Mouse (Mus musculus) gastrocnemius, postnatal 25 days (tissue): ENCODE data around the gene Orc1. TPM values are rescaled to one million over a fixed set of nuclear protein-coding genes. Genes with fewer than 3 reads are reported as not detected.

Experiments
- DNase-seq: peaks from one replicate; pipeline ENCODE4 v3.0.0; 2022
- long read RNA-seq, 2 experiments: library from polyadenylated mRNA; stranded (forward); transcript quantifications; one replicate each; pipeline ENCODE4 v2.0.0; 2021
- total RNA-seq, 2 experiments: library from RNA; stranded (reverse); gene quantifications; 1 replicate in 1 of 2; 2 replicates in 1 of 2; pipeline ENCODE4 v1.2.3; 2021

Gene Orc1
- not detected for total RNA-seq
- long read RNA-seq, experiment 1 = 0 reads
- long read RNA-seq, experiment 2, partial matches to known transcripts = 0 of 1 reads
- long read RNA-seq, experiment 2, other reads (novel, unspliced or antisense) = 0 of 1 reads

- DNase-seq = peak; percentile 93
Measured at GRCm38 (mm10) chr4:108578840-108579742, at the start of gene Orc1, which contains the start of gene Prpf38a. Orc1 (plus strand) TSS chr4:108579423. Prpf38a (minus strand) TSS chr4:108579336.

DNA sequence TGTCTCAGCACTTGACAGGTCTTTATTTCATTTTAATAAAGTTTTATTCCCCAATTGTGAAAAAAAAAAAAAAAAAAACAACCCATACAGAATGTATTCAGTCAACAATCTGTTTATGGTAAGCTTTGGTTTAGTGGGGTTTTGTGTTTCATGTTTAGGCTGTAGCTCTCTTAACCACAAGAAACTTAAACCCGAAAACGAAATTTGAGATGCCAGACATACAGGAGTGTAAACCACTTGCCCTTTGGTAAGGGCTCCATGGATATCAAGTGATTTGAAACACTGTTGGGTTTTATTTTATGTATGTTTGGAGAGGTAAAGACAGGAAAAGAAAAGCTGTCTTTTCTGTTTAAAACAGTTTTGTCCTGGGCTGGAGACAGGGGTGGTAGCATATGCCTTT is 39.5 kb upstream of the Orc1 start:
- no peak for DNase-seq

DNA sequence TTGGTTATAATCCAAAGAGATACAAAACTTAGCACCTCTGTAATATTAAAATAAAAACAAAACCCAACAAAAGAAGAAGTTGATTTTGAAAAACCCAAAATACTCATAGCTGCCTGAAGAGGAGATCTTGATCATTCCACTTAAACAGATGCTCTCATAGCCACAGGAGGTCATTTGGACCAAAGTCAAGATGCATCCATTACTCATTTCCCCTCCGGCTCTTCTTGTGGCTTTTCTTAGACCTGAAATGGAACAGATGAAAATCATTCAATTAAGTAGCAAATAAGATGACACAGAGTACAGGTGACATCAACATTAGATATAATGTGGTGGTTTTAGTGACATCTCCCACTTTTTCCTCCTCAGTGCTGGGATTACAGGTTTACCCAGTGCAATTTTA is 14.2 kb upstream of the Orc1 start:
- no peak for DNase-seq

DNA sequence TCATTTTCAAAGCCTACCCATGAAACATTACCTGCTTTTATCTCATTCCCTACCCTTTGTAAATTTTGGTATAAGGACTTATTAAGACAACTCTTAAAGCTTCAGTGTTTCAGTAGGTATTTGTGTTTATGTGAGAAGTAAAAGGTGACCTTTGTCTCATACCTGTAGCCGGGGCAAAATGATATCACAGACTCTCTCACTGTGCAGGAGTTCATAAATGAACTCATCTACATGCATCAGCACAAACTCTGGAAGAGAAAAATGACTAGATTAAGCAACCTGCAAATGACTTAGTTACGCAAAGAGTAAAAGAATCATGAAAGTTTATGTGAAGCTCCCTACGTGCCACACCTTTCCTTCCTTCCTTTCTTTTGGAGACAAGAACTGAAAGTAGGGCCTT is 6.6 kb upstream of the Orc1 start:
- DNase-seq = no peak

GRCm38 (mm10) chr4:108579743-108580411 is 654 bp downstream of the Orc1 start:
- no peak for DNase-seq

DNA sequence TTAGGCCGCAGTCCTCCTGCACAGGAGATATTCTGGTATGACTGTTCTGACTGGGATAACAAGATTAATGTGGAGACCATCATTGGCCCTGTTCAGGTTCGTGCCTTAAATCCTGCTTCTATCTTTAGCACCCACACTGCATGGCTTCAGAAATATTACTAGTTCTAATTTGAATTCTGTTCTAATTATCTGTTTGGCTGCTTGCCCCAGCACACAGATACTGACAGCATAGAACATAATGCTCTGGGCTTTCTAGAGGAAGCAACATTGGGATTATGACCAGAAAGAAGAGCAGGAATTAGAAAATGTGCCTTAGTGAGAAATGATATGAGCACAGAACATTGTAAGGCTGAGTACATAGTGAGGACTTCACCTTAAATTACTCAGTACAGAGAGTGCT is 14.2 kb downstream of the Orc1 start:
- DNase-seq = no peak

GRCm38 (mm10) chr4:108595785-108596184 is 16.6 kb downstream of the Orc1 start:
- no peak for DNase-seq

- DNase-seq = no peak
Measured at GRCm38 (mm10) chr4:108598306-108598705, 19.1 kb downstream of the Orc1 start.

DNA sequence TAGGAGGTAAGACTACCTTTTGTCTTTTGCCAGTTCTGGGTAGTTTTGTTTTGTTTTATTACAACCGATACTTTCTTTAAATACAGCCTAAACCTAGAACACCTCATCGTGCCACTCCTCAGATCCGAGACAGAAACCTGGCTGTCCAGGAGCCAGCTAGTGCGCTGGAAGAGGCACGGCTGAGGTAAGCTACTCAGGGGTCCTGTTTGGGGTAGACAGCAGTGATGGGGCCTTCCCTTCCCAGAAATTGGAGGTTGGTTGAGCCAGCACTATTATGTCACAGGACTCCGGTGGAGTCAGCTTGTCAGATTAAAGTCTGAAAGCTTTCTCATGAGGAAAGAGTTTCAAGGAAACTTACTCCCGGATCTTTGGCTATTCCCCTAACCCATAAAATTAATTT is 22.6 kb downstream of the Orc1 start:
- no peak for DNase-seq

DNA sequence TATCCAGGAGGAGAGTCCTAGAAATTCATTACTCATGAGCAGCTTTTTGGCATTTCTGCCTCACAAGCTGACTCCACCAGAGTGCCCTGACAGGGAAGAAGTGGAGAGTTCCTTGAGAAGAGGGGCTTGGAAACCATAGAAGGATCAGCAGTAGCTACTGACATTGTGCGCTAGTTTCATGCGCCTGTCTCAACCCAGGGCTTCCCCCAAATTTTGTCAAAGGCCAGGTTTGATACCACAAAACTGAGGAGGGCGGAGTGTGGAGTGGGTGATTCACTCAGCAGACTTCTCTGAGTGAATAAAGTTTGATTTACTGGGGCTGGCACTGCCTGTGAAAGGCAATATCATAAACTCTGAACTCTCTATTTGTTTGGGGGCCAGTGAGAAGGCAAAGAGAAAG is 29.4 kb downstream of the Orc1 start:
- DNase-seq = no peak

GRCm38 (mm10) chr4:108610935-108611334 is 31.7 kb downstream of the Orc1 start:
- no peak for DNase-seq

- no peak for DNase-seq
Measured at GRCm38 (mm10) chr4:108618586-108618985, 39.4 kb downstream of the Orc1 start.

- DNase-seq = no peak
Measured at GRCm38 (mm10) chr4:108619165-108619564, 39.9 kb downstream of the Orc1 start.

GRCm38 (mm10) chr4:108619587-108620341 is 40.5 kb downstream of the Orc1 start, which contains the start of gene Cc2d1b:
Cc2d1b (plus strand) TSS chr4:108619940.
- peak; percentile 91 for DNase-seq

- DNase-seq = no peak
Measured at GRCm38 (mm10) chr4:108620536-108620935, 41.3 kb downstream of the Orc1 start.

GRCm38 (mm10) chr4:108621504-108621903 is 42.3 kb downstream of the Orc1 start:
- no peak for DNase-seq

DNA sequence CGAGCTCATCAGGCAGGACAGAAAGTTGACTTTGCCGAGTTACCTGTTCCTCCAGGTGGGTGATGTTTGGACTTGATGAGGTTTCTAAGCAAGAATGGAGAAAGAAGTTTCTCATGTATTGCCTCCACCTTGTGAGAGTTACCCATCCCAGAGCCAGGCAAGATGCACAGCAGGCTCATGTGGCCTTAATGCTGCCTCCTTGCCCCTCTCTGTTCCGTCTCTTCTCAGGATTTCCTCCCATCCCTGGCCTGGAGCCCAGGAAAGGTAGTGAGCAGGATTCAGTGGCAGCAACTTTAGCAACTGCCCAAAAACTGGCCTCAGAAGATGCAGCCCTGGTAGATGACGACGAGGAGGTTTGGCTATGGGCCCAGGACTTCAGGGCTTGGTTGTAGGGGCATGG is 47.8 kb downstream of the Orc1 start:
- no peak for DNase-seq

DNA sequence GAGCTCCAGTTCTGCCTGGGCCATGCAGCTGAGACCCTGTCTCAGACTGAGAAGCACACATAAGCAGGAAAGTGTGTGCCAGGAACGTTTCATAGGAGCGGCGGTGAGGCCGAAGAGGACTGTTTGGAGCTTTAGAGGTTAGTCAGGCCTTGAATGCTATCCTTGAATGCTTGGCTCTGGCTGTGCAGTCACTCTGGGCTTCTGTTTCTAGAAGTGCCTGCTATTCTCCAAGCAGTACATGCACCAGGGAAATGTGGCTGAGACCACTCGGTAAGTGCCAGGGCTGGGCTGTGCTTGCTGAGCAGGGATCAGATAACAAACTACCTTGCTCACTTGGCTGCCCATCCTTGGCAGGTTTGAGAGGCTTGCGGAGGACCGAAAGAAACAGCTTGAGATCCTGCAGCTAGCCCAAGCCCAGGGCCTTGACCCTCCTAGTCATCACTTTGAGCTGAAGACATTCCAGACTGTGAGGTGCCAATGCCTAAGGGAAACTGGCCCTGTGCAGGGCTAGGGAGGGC is 50.2 kb downstream of the Orc1 start:
- DNase-seq = peak; percentile 21

- no peak for DNase-seq
Measured at GRCm38 (mm10) chr4:108630096-108630495, 50.9 kb downstream of the Orc1 start.

- no peak for DNase-seq
Measured at GRCm38 (mm10) chr4:108631616-108632015, 52.4 kb downstream of the Orc1 start.

GRCm38 (mm10) chr4:108633703-108634102 is 54.5 kb downstream of the Orc1 start:
- no peak for DNase-seq

- no peak for DNase-seq
Measured at GRCm38 (mm10) chr4:108634696-108635095, 55.5 kb downstream of the Orc1 start.
